Mouse (Mus musculus) left cerebral cortex, postnatal 10 days (tissue): Measurements from ENCODE around the gene 2010111I01Rik. TPM values are rescaled to one million over a fixed set of nuclear protein-coding genes. Genes with fewer than 3 reads are reported as not detected.
A peak's percentile ranks its signal among the peaks of the same experiment; 100 is the strongest.

Experiments used
- DNase-seq, 2 experiments: peaks; one replicate each; pipeline ENCODE4 v3.0.0; 2021 to 2022; ENCODE audit warnings: low spot score in 2 of 2, mixed read lengths in 1 of 2; ENCODE audit errors: extremely low spot score in 1 of 2
- intact Hi-C: fragments of 180-260 bp; cut with DNase I; formaldehyde crosslinking; loops from one replicate; pipeline ENCODE4 v1.15.1; 2025
- total RNA-seq, 2 experiments: library from RNA; stranded (reverse); gene quantifications; 2 replicates each; pipeline ENCODE4 v1.2.3; 2021

Gene 2010111I01Rik
- total RNA-seq, 2 experiments from 2014 or later = 62.1 to 69.1 TPM

GRCm38 (mm10) chr13:62949560-62950188, 15.0 kb upstream of the 2010111I01Rik start:
- intact Hi-C loops = loop anchor here (10.0 kb wide), 1 partner anchor 295 kb away; no protein-coding TSS in a partner anchor
- DNase-seq = peak in 1 of 2 experiments; percentile 18

GRCm38 (mm10) chr13:62951606-62952005, 13.1 kb upstream of the 2010111I01Rik start:
- DNase-seq = no peak
- intact Hi-C loops = no loop called here

GRCm38 (mm10) chr13:62952047-62952446, 12.6 kb upstream of the 2010111I01Rik start:
- intact Hi-C loops = no loop called here
- DNase-seq = no peak

- no peak for DNase-seq
- intact Hi-C loops = no loop called here
Observed at GRCm38 (mm10) chr13:62952624-62953023, 12.1 kb upstream of the 2010111I01Rik start.

- no peak for DNase-seq
- intact Hi-C loops = no loop called here
Observed at GRCm38 (mm10) chr13:62955997-62956396, 8.7 kb upstream of the 2010111I01Rik start.

GRCm38 (mm10) chr13:62956776-62957175, 7.9 kb upstream of the 2010111I01Rik start:
- DNase-seq = no peak
- intact Hi-C loops = no loop called here

- intact Hi-C loops = no loop called here
- no peak for DNase-seq
Observed at GRCm38 (mm10) chr13:62963358-62963757, 1.3 kb upstream of the 2010111I01Rik start.

GRCm38 (mm10) chr13:62968223-62968622, 3.5 kb downstream of the 2010111I01Rik start:
- intact Hi-C loops = no loop called here

GRCm38 (mm10) chr13:62970515-62971269, 6.0 kb downstream of the 2010111I01Rik start:
- no peak for DNase-seq
- intact Hi-C loops = no loop called here

More at GRCm38 (mm10) chr13:62968223-62968622, 3.5 kb downstream of the 2010111I01Rik start:
- no peak for DNase-seq

GRCm38 (mm10) chr13:62972403-62972802, 7.7 kb downstream of the 2010111I01Rik start:
- intact Hi-C loops = no loop called here
- no peak for DNase-seq

- DNase-seq = no peak
- intact Hi-C loops = no loop called here
Observed at GRCm38 (mm10) chr13:62973111-62973510, 8.4 kb downstream of the 2010111I01Rik start.

- intact Hi-C loops = no loop called here
- DNase-seq = no peak
Observed at GRCm38 (mm10) chr13:62978104-62978503, 13.4 kb downstream of the 2010111I01Rik start.

GRCm38 (mm10) chr13:62978784-62979183, 14.1 kb downstream of the 2010111I01Rik start:
- intact Hi-C loops = no loop called here

GRCm38 (mm10) chr13:62979215-62979614, 14.5 kb downstream of the 2010111I01Rik start:
- no peak for DNase-seq
- intact Hi-C loops = no loop called here

More at GRCm38 (mm10) chr13:62978784-62979183, 14.1 kb downstream of the 2010111I01Rik start:
- no peak for DNase-seq

GRCm38 (mm10) chr13:62980131-62980530, 15.4 kb downstream of the 2010111I01Rik start:
- intact Hi-C loops = no loop called here
- DNase-seq = no peak

GRCm38 (mm10) chr13:62984485-62984884, 19.8 kb downstream of the 2010111I01Rik start:
- intact Hi-C loops = no loop called here
- DNase-seq = no peak

GRCm38 (mm10) chr13:62989891-62990490, 25.3 kb downstream of the 2010111I01Rik start:
- DNase-seq = no peak

GRCm38 (mm10) chr13:62993543-62994477, 29.1 kb downstream of the 2010111I01Rik start:
- no peak for DNase-seq
- intact Hi-C loops = no loop called here

More at GRCm38 (mm10) chr13:62989891-62990490, 25.3 kb downstream of the 2010111I01Rik start:
- intact Hi-C loops = no loop called here

GRCm38 (mm10) chr13:62996767-62997166, 32.1 kb downstream of the 2010111I01Rik start:
- DNase-seq = no peak
- intact Hi-C loops = no loop called here
